Mouse (Mus musculus) stomach, embryonic 14.5 days (tissue): ENCODE measurements at regions not wholly inside any gene's neighbourhood (a gene's known extent, or its start where the extent isn't known, plus 50 kb on each side); places are given as distances from the start of the nearest gene placed in this dataset.

ENCODE experiments used
- ATAC-seq: fragments of 200-750 bp; cut with Nextera tagmentation; 2 replicates; pipeline ENCODE4 v1.8.0; 2017; ENCODE audit warnings: low read depth, moderate TSS enrichment; ENCODE audit not compliant: insufficient number of reproducible peaks, insufficient read depth, low FRiP score
- H3K27ac ChIP-seq: fragments of 300-500 bp; sonication (generic); 2 replicates; pipeline ENCODE4 v1.5.1; 2014; ENCODE audit warnings: mild to moderate bottlenecking, low read length, moderate library complexity, mixed read lengths
- H3K27me3 ChIP-seq: fragments of 300-500 bp; sonication (generic); 2 replicates; pipeline ENCODE4 v1.6.1; 2014; ENCODE audit warnings: low read length, control low read depth, mixed read lengths; ENCODE audit not compliant: control insufficient read depth, insufficient read depth
- H3K36me3 ChIP-seq: fragments of 300-500 bp; sonication (generic); 2 replicates; pipeline ENCODE4 v1.6.1; 2014; ENCODE audit warnings: mild to moderate bottlenecking, control low read depth, low read length, moderate library complexity, mixed read lengths; ENCODE audit not compliant: control insufficient read depth, insufficient read depth
- H3K4me1 ChIP-seq: fragments of 300-500 bp; sonication (generic); 2 replicates; pipeline ENCODE4 v1.6.1; 2014; ENCODE audit warnings: low read length, control low read depth, mixed read lengths; ENCODE audit not compliant: control insufficient read depth, insufficient read depth
- H3K4me2 ChIP-seq: fragments of 300-500 bp; sonication (generic); replicated peaks from 2 replicates; pipeline ENCODE4 v1.6.1; 2014; ENCODE audit warnings: low read depth, low read length, control low read depth
- H3K4me3 ChIP-seq: fragments of 300-500 bp; sonication (generic); 2 replicates; pipeline ENCODE4 v1.5.1; 2014; ENCODE audit warnings: low read depth, low read length, control low read depth
- H3K9ac ChIP-seq: fragments of 300-500 bp; sonication (generic); replicated peaks from 2 replicates; pipeline ENCODE4 v1.6.1; 2014; ENCODE audit warnings: low read depth, mild to moderate bottlenecking, control low read depth, low read length, moderate library complexity, mixed read lengths
- H3K9me3 ChIP-seq: fragments of 300-500 bp; sonication (generic); 2 replicates; pipeline ENCODE4 v1.6.1; 2016; ENCODE audit warnings: low read depth, low read length, control low read depth; ENCODE audit not compliant: control insufficient read depth
- WGBS: fragments of 180-500 bp; shearing (Covaris S2); extraction: QIAGEN DNeasy Blood & Tissue Kit; methylation state at CpG from one replicate; pipeline ENCODE4 v1.1.7; 2014; 5-methylcytosine and 5-hydroxymethylcytosine counted together

DNA sequence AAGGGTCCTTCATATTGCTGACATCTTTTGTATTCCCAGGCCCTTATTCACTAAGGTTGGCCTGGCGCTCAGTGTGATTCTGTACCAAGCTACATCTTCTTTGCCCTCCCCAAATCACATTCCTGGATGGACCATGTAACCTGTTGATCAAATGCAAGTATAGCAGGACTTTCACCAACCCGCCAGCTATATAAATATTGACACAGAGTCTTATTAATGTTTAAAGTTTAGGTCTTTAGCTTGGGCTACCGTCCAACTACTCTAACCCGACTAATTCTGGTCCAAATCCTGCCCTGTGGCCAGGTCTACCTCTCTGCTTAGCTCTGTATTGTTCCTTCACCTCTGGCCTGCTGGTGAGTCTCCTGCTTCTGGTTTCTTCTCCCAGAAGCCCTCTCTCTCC, 131.2 kb upstream of the Lnx1 start:
- no peak overlapping the region for H3K4me3 ChIP-seq
- ATAC-seq = no peak

DNA sequence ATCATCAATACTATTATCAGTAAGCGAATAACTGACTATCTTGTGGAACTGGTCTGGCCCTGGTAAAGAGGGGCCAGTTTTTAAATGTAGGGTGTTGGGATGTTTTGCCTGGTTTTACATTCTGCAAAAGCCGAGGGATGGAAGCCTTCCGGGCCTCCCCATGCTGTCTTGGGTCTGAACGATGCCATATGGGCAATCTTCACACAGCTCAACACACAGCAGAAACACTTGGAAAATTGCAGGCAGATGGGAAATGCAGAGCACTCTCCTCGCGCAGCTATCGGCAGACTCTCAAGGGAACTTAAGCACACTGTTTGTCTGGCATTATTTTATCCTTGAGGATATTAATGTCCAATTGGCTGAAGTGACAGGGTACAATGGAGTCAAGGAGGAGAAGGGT, 129.3 kb upstream of the Lnx1 start:
- 72% methylated on average over 7 of the region's 7 CpGs for WGBS
- no peaks in the 10 kb centered on the region for H3K9me3 ChIP-seq
- no peaks in the 10 kb centered on the region for H3K27me3 ChIP-seq
- H3K36me3 ChIP-seq = no peaks in the 10 kb centered on the region
- H3K4me3 ChIP-seq = no peak overlapping the region
- H3K4me1 ChIP-seq = peaks cover 18% of the 10 kb centered on the region; the same call in 1 of the 2 replicates
- H3K27ac ChIP-seq = no peak overlapping the region
- no peak overlapping the region for H3K4me2 ChIP-seq
- H3K9ac ChIP-seq = no peak overlapping the region
- ATAC-seq = no peak

More for the DNA sequence above, 131.2 kb upstream of the Lnx1 start:
- no peak overlapping the region; the same call in 1 of the 2 replicates for H3K27ac ChIP-seq
- no peak overlapping the region for H3K4me2 ChIP-seq
- peaks cover 19% of the 10 kb centered on the region; the same call in 1 of the 2 replicates for H3K4me1 ChIP-seq
- no peaks in the 10 kb centered on the region for H3K27me3 ChIP-seq
- WGBS = 44% methylated on average over 4 of the region's 4 CpGs
- no peaks in the 10 kb centered on the region for H3K36me3 ChIP-seq
- H3K9me3 ChIP-seq = no peaks in the 10 kb centered on the region
- H3K9ac ChIP-seq = no peak overlapping the region

GRCm38 (mm10) chr5:74830646-74831045, 127.9 kb upstream of the Lnx1 start:
- ATAC-seq = no peak
- 52% methylated on average over 5 of the region's 5 CpGs for WGBS
- Histone ChIP-seq H3K9me3 (no peaks in the 10 kb centered on the region), H3K4me3 (no peak overlapping the region), H3K4me1 (peaks cover 18% of the 10 kb centered on the region; the same call in 1 of the 2 replicates), H3K4me2 (no peak overlapping the region), H3K27me3 (no peaks in the 10 kb centered on the region), H3K27ac (no peak overlapping the region), H3K9ac (no peak overlapping the region), H3K36me3 (no peaks in the 10 kb centered on the region)

DNA sequence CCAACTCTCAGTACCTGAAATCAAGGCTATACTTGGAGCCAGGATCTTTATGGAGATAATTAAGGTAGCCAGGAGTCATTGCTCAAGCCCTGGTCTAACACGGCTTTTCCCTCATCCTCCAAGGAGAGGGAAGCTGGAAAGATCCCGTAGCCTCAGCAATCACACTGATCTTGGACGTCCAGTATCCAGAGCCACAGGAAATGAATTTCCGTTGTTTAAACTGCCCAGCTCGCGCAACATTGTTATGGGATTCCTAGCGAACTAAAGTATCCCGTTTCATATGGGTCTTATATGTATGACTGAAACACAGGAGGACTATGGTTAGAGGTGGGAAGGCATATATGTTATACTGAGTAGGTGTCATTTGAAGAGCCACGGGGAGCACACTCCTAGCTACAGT, 126.3 kb upstream of the Lnx1 start:
- Histone ChIP-seq H3K27me3 (no peaks in the 10 kb centered on the region), H3K9ac (no peak overlapping the region), H3K36me3 (no peaks in the 10 kb centered on the region), H3K9me3 (no peaks in the 10 kb centered on the region), H3K4me3 (no peak overlapping the region), H3K4me1 (peaks cover 15% of the 10 kb centered on the region; the same call in 1 of the 2 replicates), H3K27ac (peak overlapping the region; percentile 52), H3K4me2 (no peak overlapping the region)
- no peak for ATAC-seq
- 65% methylated on average over 9 of the region's 9 CpGs for WGBS

DNA sequence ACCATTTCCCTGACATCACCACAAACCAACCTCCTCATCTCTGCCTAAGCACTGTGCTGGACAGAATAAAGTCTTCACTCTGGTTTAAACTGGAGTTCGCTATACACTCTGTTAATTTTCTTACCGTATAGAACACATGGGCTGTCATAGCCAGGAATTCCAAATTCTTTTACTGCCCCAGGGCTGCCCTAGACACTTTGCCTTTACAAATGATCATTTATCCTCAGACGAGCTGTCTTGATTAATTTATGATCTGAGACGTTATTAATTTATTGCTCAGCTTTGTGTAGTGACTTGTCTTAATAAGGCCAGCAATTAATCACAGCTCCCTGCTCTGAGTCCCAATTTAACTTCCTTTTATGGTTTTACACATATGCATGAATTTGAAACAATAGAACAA, 125.2 kb upstream of the Lnx1 start:
- Histone ChIP-seq H3K27me3 (no peaks in the 10 kb centered on the region), H3K4me2 (no peak overlapping the region), H3K27ac (peak overlapping the region; percentile 44; the same call in 1 of the 2 replicates), H3K36me3 (no peaks in the 10 kb centered on the region), H3K9me3 (no peaks in the 10 kb centered on the region), H3K4me1 (peaks cover 11% of the 10 kb centered on the region; the same call in 1 of the 2 replicates), H3K4me3 (no peak overlapping the region), H3K9ac (no peak overlapping the region)
- ATAC-seq = no peak
- WGBS = 29% methylated on average over 4 of the region's 4 CpGs

GRCm38 (mm10) chr5:74825517-74826254, 123.0 kb upstream of the Lnx1 start:
- no peak overlapping the region for H3K4me2 ChIP-seq
- peaks cover 8% of the 10 kb centered on the region; the same call in 1 of the 2 replicates for H3K4me1 ChIP-seq
- H3K27ac ChIP-seq = no peak overlapping the region
- ATAC-seq = no peak
- H3K4me3 ChIP-seq = no peak overlapping the region
- H3K27me3 ChIP-seq = no peaks in the 10 kb centered on the region
- H3K9ac ChIP-seq = no peak overlapping the region
- WGBS = 43% methylated on average over 5 of the region's 5 CpGs
- no peaks in the 10 kb centered on the region for H3K9me3 ChIP-seq
- no peaks in the 10 kb centered on the region for H3K36me3 ChIP-seq

DNA sequence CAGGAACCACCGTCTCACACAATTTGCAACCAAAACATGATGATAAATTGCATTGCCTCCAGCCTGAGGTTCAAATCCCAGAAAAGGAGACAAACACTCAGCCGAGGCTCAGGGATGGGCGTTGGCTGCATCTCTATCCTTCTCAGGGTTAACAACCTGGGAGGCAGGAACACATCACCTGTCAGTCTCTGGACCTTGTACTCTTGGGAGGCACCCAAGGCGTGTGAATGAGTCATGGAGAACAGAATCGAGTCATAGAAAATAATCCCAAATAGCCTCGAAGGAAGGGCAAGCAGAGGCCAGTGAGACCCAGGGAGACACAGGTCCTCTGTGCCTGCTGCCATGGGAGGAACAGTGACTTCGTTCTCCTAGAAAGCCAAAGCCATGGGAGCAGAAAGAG, 121.0 kb upstream of the Lnx1 start:
- H3K4me1 ChIP-seq = peaks cover 2% of the 10 kb centered on the region; the same call in 1 of the 2 replicates
- H3K4me2 ChIP-seq = no peak overlapping the region
- no peak overlapping the region for H3K9ac ChIP-seq
- H3K27me3 ChIP-seq = no peaks in the 10 kb centered on the region
- H3K4me3 ChIP-seq = no peak overlapping the region
- no peaks in the 10 kb centered on the region for H3K9me3 ChIP-seq
- H3K36me3 ChIP-seq = no peaks in the 10 kb centered on the region
- 71% methylated on average over 7 of the region's 7 CpGs for WGBS
- H3K27ac ChIP-seq = no peak overlapping the region
- ATAC-seq = no peak

GRCm38 (mm10) chr5:74821969-74822368, 119.3 kb upstream of the Lnx1 start:
- H3K27me3 ChIP-seq = no peaks in the 10 kb centered on the region
- no peaks in the 10 kb centered on the region for H3K4me1 ChIP-seq
- 72% methylated on average over 4 of the region's 4 CpGs for WGBS
- no peak overlapping the region for H3K9ac ChIP-seq
- no peak overlapping the region for H3K4me2 ChIP-seq
- no peaks in the 10 kb centered on the region for H3K36me3 ChIP-seq
- no peak overlapping the region for H3K27ac ChIP-seq
- H3K4me3 ChIP-seq = no peak overlapping the region
- ATAC-seq = no peak
- H3K9me3 ChIP-seq = no peaks in the 10 kb centered on the region

GRCm38 (mm10) chr5:74816523-74816922, 113.8 kb upstream of the Lnx1 start:
- no peak for ATAC-seq
- Histone ChIP-seq H3K9me3 (no peaks in the 10 kb centered on the region), H3K27me3 (no peaks in the 10 kb centered on the region), H3K36me3 (no peaks in the 10 kb centered on the region), H3K4me3 (no peak overlapping the region), H3K4me2 (no peak overlapping the region), H3K4me1 (peaks cover 9% of the 10 kb centered on the region), H3K27ac (no peak overlapping the region), H3K9ac (no peak overlapping the region)
- 63% methylated on average over 5 of the region's 5 CpGs for WGBS
